Mouse (Mus musculus): Measurements from ENCODE around the gene Magea1.
"Not testable (repeated sequence)": the region's sequence is repeated elsewhere in the genome, so short reads cannot be mapped to it uniquely, and the experiment has no call there.

Magea1 gene

DNA sequence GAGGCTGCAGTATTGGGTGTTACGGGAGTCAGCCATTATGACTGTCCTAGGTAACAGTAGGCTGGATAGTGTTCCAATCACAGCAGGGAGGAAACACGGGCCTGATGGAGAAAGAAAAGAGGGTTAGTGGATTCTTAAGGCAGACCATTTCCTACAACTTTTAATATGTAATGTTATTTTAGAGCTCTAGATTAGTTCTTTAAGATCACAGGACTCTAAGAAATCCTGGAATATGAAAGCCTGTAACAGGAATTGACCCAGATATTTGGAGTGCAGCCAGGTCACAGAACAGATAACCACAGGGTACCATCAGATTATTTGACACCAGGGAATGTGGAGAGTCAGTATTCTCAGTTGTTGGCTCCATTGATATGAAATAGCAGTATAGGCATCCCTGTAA is at the start of gene Magea1:
Gene Magea1 (minus strand): TSS at position 101 of the 400 bp plus-strand sequence.
- DNase-seq (ENCODE audit: low read depth, low spot score), result not testable (repeated sequence)

- not testable (repeated sequence) for DNase-seq (ENCODE audit: low read depth, low spot score)
Observed at GRCm38 (mm10) chrX:155128312-155128711, 38.7 kb upstream of the Magea1 start, which contains the start of gene Cldn34b2. TSS of gene Cldn34b2 (minus strand) at chrX:155128412.

GRCm38 (mm10) chrX:155098024-155098423 is 8.4 kb upstream of the Magea1 start:
- no peak for DNase-seq (ENCODE audit: low read depth, low spot score)

DNA sequence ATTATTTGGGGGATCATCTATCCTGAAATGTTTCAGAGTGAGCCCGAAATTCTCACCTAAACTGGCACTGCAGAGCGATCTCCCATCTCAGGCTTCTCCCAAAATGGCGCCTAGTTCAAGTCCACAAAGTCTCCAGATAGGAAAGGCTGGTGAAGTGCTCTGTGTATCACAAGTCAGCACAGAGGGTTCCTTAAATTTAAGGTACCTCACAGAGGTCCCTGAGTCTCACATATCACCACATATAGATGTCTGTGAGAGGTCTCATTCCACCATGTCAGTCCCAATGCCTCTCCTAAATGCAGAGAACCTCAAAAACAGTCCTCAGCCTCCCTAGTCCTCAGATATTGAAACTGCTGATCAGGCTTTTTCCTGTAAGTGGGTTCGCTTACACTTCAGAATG is 4.0 kb upstream of the Magea1 start, which contains the start of gene Magea2:
Gene Magea2 (minus strand): TSS at position 101 of the 400 bp plus-strand sequence.
- DNase-seq (ENCODE audit: low read depth, low spot score), result not testable (repeated sequence)

GRCm38 (mm10) chrX:155063045-155063444 is 26.5 kb downstream of the Magea1 start, which contains the start of gene Magea5:
TSS of gene Magea5 (minus strand) at chrX:155063145.
- DNase-seq (ENCODE audit: low read depth, low spot score), result not testable (repeated sequence)
